ENCODE assay signal across 11 mouse cellular contexts in the genomic region with DNA sequence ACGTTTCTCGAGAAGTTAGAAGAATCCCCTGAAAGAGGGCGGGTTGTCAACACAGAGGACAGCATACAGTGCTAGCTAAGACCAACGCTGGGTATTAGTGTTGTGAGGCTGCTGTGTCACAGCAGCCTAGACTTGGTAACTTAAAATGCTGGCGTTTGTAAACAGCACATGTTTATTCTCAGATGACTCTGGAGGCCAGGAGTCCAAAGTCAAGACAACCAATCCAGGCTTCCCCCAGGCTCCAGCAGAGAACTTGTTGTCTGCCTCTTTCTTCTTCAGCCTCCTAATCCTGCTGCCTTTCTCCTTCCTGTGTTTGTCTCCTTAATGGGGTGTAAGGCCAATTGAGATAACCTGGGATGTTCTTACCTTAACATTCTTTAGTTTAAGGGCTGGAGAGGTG.
"Had no signal": no experiment of that assay in that cellular context is flagged by ENCODE, and none has a peak within 500 bp of the region (broad histone marks: within the 10 kb centered on the region; RNA-seq: fewer than 3 reads in every experiment).

No protein-coding gene starts in this region.

- H3K27me3 ChIP-seq: limb, embryonic 12.5 days; liver, embryonic 15.5 days; midbrain, embryonic 13.5 days; stomach, embryonic 15.5 days had no signal

- H3K9ac ChIP-seq: limb, embryonic 12.5 days; liver, embryonic 15.5 days; midbrain, embryonic 13.5 days; stomach, embryonic 15.5 days had no signal

- H3K27ac ChIP-seq: hindbrain, postnatal 0 days; kidney, postnatal 0 days; layer of hippocampus, adult 2 months; limb, embryonic 12.5 days; liver, embryonic 15.5 days; midbrain, embryonic 13.5 days; stomach, embryonic 15.5 days had no signal

- ATAC-seq: hindbrain, postnatal 0 days; midbrain, embryonic 13.5 days had no signal

- H3K4me2 ChIP-seq: limb, embryonic 12.5 days; liver, embryonic 15.5 days; midbrain, embryonic 13.5 days; stomach, embryonic 15.5 days had no signal

- DNase-seq: liver; lung, adult 2 months; lung, postnatal 36 days; right cerebral cortex, postnatal 14 days had no signal

- H3K4me3 ChIP-seq: layer of hippocampus, adult 2 months; limb, embryonic 12.5 days; liver, embryonic 15.5 days; midbrain, embryonic 13.5 days; stomach, embryonic 15.5 days had no signal

- H3K4me1 ChIP-seq: liver, embryonic 15.5 days; midbrain, embryonic 13.5 days; stomach, embryonic 15.5 days had no signal

- H3K36me3 ChIP-seq: limb, embryonic 12.5 days; liver, embryonic 15.5 days; midbrain, embryonic 13.5 days; stomach, embryonic 15.5 days had no signal

- H3K9me3 ChIP-seq: limb, embryonic 12.5 days; liver, embryonic 15.5 days; midbrain, embryonic 13.5 days; stomach, embryonic 15.5 days had no signal
